9 mouse cellular contexts compared by ENCODE assay signal in the genomic region with DNA sequence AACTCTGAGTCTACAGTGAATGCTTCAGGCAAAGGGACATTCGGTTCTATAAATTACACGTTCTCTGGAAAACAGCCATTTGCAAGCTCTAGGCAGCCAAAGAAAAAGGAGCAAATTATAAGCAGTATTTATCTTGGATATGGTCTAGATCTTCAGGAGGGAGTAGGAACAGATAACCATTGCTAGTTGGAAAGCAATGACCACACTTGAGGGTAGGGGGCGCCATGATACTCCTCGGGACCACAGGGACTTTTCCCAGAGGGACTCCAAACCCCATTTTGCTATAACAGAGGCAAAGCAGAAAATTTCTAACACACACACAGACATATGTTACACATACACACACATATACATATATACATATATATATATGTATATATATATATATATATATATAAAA. TPM values are rescaled to one million over a fixed set of nuclear protein-coding genes. Genes with fewer than 3 reads are reported as not detected.
DNase-seq lines count a peak whose midpoint lies in the region; ATAC-seq and TF ChIP-seq lines count a peak whose summit lies in the region.
"Had no signal": no experiment of that assay in that cellular context is flagged by ENCODE, and none has a peak within 500 bp of the region (broad histone marks: within the 10 kb centered on the region; RNA-seq: fewer than 3 reads in every experiment).

No protein-coding gene starts in this region.

- no peaks in the 10 kb centered on the region for H3K9me3 ChIP-seq in limb, embryonic 11.5 days (ENCODE audit: control insufficient read depth, low read length)
- no peaks in the 10 kb centered on the region for H3K9me3 ChIP-seq in limb, embryonic 10.5 days (replicated peaks)

- TF ChIP-seq POLR2A in brain, embryonic 14.5 days (IDR thresholded peaks at IDR 0.05; ENCODE audit: borderline replicate concordance, extremely low read depth, insufficient read depth, insufficient read length, poor library complexity, severe bottlenecking) = no peak

- H3K4me1 ChIP-seq in limb, embryonic 11.5 days (ENCODE audit: control insufficient read depth, insufficient read depth, low read length) = 0 out of 2 replicates have a peak, but pooled peaks cover 3% of the 10 kb centered on the region
- peaks cover 25% of the 10 kb centered on the region for H3K4me1 ChIP-seq in limb, embryonic 10.5 days

- 49% methylated on average over 4 of the region's 4 CpGs for WGBS in limb, embryonic 11.5 days
- 48% methylated on average over 4 of the region's 4 CpGs for WGBS in limb, embryonic 10.5 days

- H3K36me3 ChIP-seq in limb, embryonic 11.5 days (ENCODE audit: control insufficient read depth, insufficient read depth, low read length) = no peaks in the 10 kb centered on the region
- no peaks in the 10 kb centered on the region for H3K36me3 ChIP-seq in limb, embryonic 10.5 days
- H3K36me3 ChIP-seq: G1E had no signal

- H3K4me3 ChIP-seq in limb, embryonic 11.5 days (ENCODE audit: low read depth, low read length) = no peak overlapping the region
- H3K4me3 ChIP-seq in limb, embryonic 10.5 days = no peak overlapping the region

- no peak overlapping the region for H3K9ac ChIP-seq in limb, embryonic 11.5 days (ENCODE audit: low read length)

- H3K4me2 ChIP-seq in limb, embryonic 11.5 days (ENCODE audit: low read depth, severe bottlenecking) = no peak overlapping the region

- H3K27me3 ChIP-seq in limb, embryonic 11.5 days (ENCODE audit: control insufficient read depth, insufficient read depth, low read length) = peaks cover 13% of the 10 kb centered on the region
- peaks cover 36% of the 10 kb centered on the region for H3K27me3 ChIP-seq in limb, embryonic 10.5 days (ENCODE audit: low read depth, poor library complexity, severe bottlenecking)

- no peak for ATAC-seq in limb, embryonic 11.5 days (ENCODE audit: insufficient number of reproducible peaks, low FRiP score, low TSS enrichment, low read depth)

- no peak overlapping the region for H3K27ac ChIP-seq in limb, embryonic 11.5 days (replicated peaks; ENCODE audit: low read depth, low read length)
- no peak overlapping the region for H3K27ac ChIP-seq in limb, embryonic 10.5 days

- peak; percentile 16 to 30 for DNase-seq in adrenal gland, postnatal 36 days
- DNase-seq in adrenal gland, postnatal 25 days = no peak
- peak; percentile 55 for DNase-seq in limb, embryonic 11.5 days (ENCODE audit: low spot score)
- DNase-seq in limb, embryonic 10.5 days (ENCODE audit: low spot score) = no peak
- DNase-seq in brain, embryonic 14.5 days (ENCODE audit: low read depth) = peak; percentile 54
- peak; percentile 64 to 71 for DNase-seq in kidney, postnatal 4 days
- peak; percentile 64 for DNase-seq in thymus, postnatal 4 days
- DNase-seq in gastrocnemius, postnatal 25 days = no peak

- TF ChIP-seq CTCF in brain, embryonic 14.5 days (IDR thresholded peaks at IDR 0.05; ENCODE audit: borderline replicate concordance, extremely low read depth, insufficient read depth, insufficient read length) = peak; percentile 46; the same call in 1 of the 2 replicates

RNA-seq across cellular contexts. Expression of gene Egln3, which starts 3.5 kb away (rescaled TPM):
- 1 to 10 TPM; 3.4 to 5.5 TPM for total RNA-seq in adrenal gland, postnatal 36 days (2021)
- total RNA-seq in adrenal gland, postnatal 25 days (2021) = 3.5 and 4.0 TPM in 2 replicates
- polyA plus RNA-seq in limb, embryonic 11.5 days (2014; fragmentation: Nextera tagmentation; extraction: Ambion mirVana) = 3.9 TPM in 2 replicates
- polyA plus RNA-seq in limb, embryonic 10.5 days (2016; fragmentation: Nextera tagmentation; extraction: Ambion mirVana) = 2.8 and 2.9 TPM in 2 replicates
- polyA plus RNA-seq in brain, embryonic 14.5 days (2012; rRNA removed) = 6.9 and 8.7 TPM in 2 replicates
- total RNA-seq in gastrocnemius, postnatal 25 days (2021) = 10 to 100 TPM; 22.1 to 32.5 TPM
- polyA plus RNA-seq: G1E had no signal

Comparison
In these comparisons a context has a peak if more than half of its experiments do, and no peak if none do; other contexts are left out.
1. DNase-seq: peak in adrenal gland, postnatal 36 days (2 of 2), limb, embryonic 11.5 days (single experiment), brain, embryonic 14.5 days (single experiment), kidney, postnatal 4 days (2 of 2) and thymus, postnatal 4 days (single experiment); none in adrenal gland, postnatal 25 days (single experiment), limb, embryonic 10.5 days (single experiment) and gastrocnemius, postnatal 25 days (single experiment).